22 mouse cellular contexts compared by ENCODE assay signal in genomic region chr14:41025594-41026284, GRCm38 (mm10). TPM values are rescaled to one million over a fixed set of nuclear protein-coding genes. Genes with fewer than 3 reads are reported as not detected.
DNase-seq lines count a peak whose midpoint lies in the region; ATAC-seq and TF ChIP-seq lines count a peak whose summit lies in the region.
"Had no signal": no experiment of that assay in that cellular context is flagged by ENCODE, and none has a peak within 500 bp of the region (broad histone marks: within the 10 kb centered on the region; RNA-seq: fewer than 3 reads in every experiment).

No protein-coding gene starts in this region.

- DNase-seq in heart, embryonic 10.5 days (ENCODE audit: low spot score) = no peak
- no peak for DNase-seq in heart, adult 2 months
- DNase-seq in c-Kit-positive CD71-positive TER-119-positive erythroid progenitor cells, embryonic 14.5 days (ENCODE audit: low spot score) = peak; percentile 75
- no peak for DNase-seq in frontal cortex, postnatal 25 days (ENCODE audit: low spot score in 2 of 2)
- no peak for DNase-seq in layer of hippocampus, postnatal 36 days
- no peak for DNase-seq in urinary bladder, postnatal 10 days (ENCODE audit: low spot score)
- DNase-seq: cerebellum, adult 11-12 months; kidney, postnatal 25 days; right cerebral cortex, postnatal 25 days had no signal

- no peaks in the 10 kb centered on the region for H3K79me2 ChIP-seq in heart, adult 2 months (replicated peaks; ENCODE audit: control insufficient read depth, insufficient read depth, low read length)

- peak; percentile 93 for ATAC-seq in liver, embryonic 12.5 days
- peak; percentile 66; the same call in 1 of the 2 replicates for ATAC-seq in stomach, embryonic 14.5 days (ENCODE audit: insufficient number of reproducible peaks, insufficient read depth, low FRiP score, low read depth)
- ATAC-seq: inflammation-experienced regulatory T-cells, adult 6 months; midbrain, embryonic 16.5 days had no signal

- peak overlapping the region; percentile 73 for H3K27ac ChIP-seq in heart, embryonic 10.5 days
- no peak overlapping the region for H3K27ac ChIP-seq in heart, adult 2 months
- peak overlapping the region; percentile 80 for H3K27ac ChIP-seq in liver, embryonic 12.5 days
- H3K27ac ChIP-seq in stomach, embryonic 14.5 days (ENCODE audit: low read length) = no peak overlapping the region
- H3K27ac ChIP-seq: embryonic facial prominence, embryonic 13.5 days had no signal

- H3K9ac ChIP-seq in heart, adult 2 months (ENCODE audit: low read depth, low read length) = no peak overlapping the region
- peak overlapping the region; percentile 59 for H3K9ac ChIP-seq in liver, embryonic 12.5 days
- H3K9ac ChIP-seq in stomach, embryonic 14.5 days (replicated peaks; ENCODE audit: low read depth, low read length) = no peak overlapping the region
- H3K9ac ChIP-seq: embryonic facial prominence, embryonic 13.5 days had no signal

- intact Hi-C loops in heart, adult 2 months (cut with DNase I) = no loop called here

- H3K4me3 ChIP-seq in heart, embryonic 10.5 days = 0 out of 2 replicates have a peak overlapping the region, but pooled peaks have one; percentile 8
- no peak overlapping the region for H3K4me3 ChIP-seq in heart, adult 2 months
- no peak overlapping the region; the same call in 1 of the 2 replicates for H3K4me3 ChIP-seq in liver, embryonic 12.5 days
- H3K4me3 ChIP-seq in stomach, embryonic 14.5 days (ENCODE audit: low read depth, low read length) = no peak overlapping the region
- H3K4me3 ChIP-seq: embryonic facial prominence, embryonic 13.5 days had no signal

- H3K36me3 ChIP-seq in heart, embryonic 10.5 days = no peaks in the 10 kb centered on the region
- H3K36me3 ChIP-seq in heart, adult 2 months (ENCODE audit: control insufficient read depth, insufficient read depth, low read length) = no peaks in the 10 kb centered on the region
- no peaks in the 10 kb centered on the region for H3K36me3 ChIP-seq in liver, embryonic 12.5 days
- H3K36me3 ChIP-seq in stomach, embryonic 14.5 days (ENCODE audit: control insufficient read depth, insufficient read depth, low read length) = no peaks in the 10 kb centered on the region
- H3K36me3 ChIP-seq: embryonic facial prominence, embryonic 13.5 days had no signal

- no peak for TF ChIP-seq POLR2A in heart, adult 2 months (IDR thresholded peaks at IDR 0.05; ENCODE audit: insufficient read depth, low read depth, low read length)

- H3K4me1 ChIP-seq in heart, embryonic 10.5 days = peaks cover 25% of the 10 kb centered on the region
- H3K4me1 ChIP-seq in heart, adult 2 months (ENCODE audit: control insufficient read depth, insufficient read depth, low read length) = no peaks in the 10 kb centered on the region
- peaks cover 41% of the 10 kb centered on the region for H3K4me1 ChIP-seq in liver, embryonic 12.5 days
- no peaks in the 10 kb centered on the region for H3K4me1 ChIP-seq in stomach, embryonic 14.5 days (ENCODE audit: control insufficient read depth, insufficient read depth, low read length)
- H3K4me1 ChIP-seq: embryonic facial prominence, embryonic 13.5 days had no signal

- WGBS in heart, embryonic 10.5 days = 35% methylated on average over 7 of the region's 7 CpGs
- 49% methylated on average over 7 of the region's 7 CpGs for WGBS in heart, adult 2 months
- WGBS in liver, embryonic 12.5 days (ENCODE audit: insufficient replicate concordance) = 30% methylated on average over 7 of the region's 7 CpGs
- WGBS in stomach, embryonic 14.5 days = 51% methylated on average over 7 of the region's 7 CpGs

- no peak for TF ChIP-seq EP300 in heart, adult 2 months (IDR thresholded peaks at IDR 0.05; ENCODE audit: insufficient read depth, low read depth, low read length)

- H3K4me2 ChIP-seq in liver, embryonic 12.5 days = peak overlapping the region; percentile 49
- no peak overlapping the region for H3K4me2 ChIP-seq in stomach, embryonic 14.5 days (replicated peaks; ENCODE audit: low read depth, low read length)
- H3K4me2 ChIP-seq: embryonic facial prominence, embryonic 13.5 days had no signal

- TF ChIP-seq CTCF in heart, adult 2 months (IDR thresholded peaks at IDR 0.05) = no peak

- H3K27me3 ChIP-seq in heart, embryonic 10.5 days (ENCODE audit: insufficient read depth, poor library complexity, severe bottlenecking) = no peaks in the 10 kb centered on the region
- no peaks in the 10 kb centered on the region for H3K27me3 ChIP-seq in heart, adult 2 months (ENCODE audit: control insufficient read depth, insufficient read depth, low read length)
- H3K27me3 ChIP-seq in liver, embryonic 12.5 days (replicated peaks) = no peaks in the 10 kb centered on the region
- H3K27me3 ChIP-seq in stomach, embryonic 14.5 days (ENCODE audit: control insufficient read depth, insufficient read depth, low read length) = no peaks in the 10 kb centered on the region
- H3K27me3 ChIP-seq: embryonic facial prominence, embryonic 13.5 days; Patski had no signal

- no peaks in the 10 kb centered on the region for H3K9me3 ChIP-seq in heart, embryonic 10.5 days
- no peaks in the 10 kb centered on the region for H3K9me3 ChIP-seq in liver, embryonic 12.5 days (replicated peaks)
- H3K9me3 ChIP-seq in stomach, embryonic 14.5 days (ENCODE audit: control insufficient read depth, low read depth, low read length) = no peaks in the 10 kb centered on the region
- H3K9me3 ChIP-seq: embryonic facial prominence, embryonic 13.5 days had no signal

RNA-seq across cellular contexts. Expression of gene Fam213a, which starts 12.2 kb away (rescaled TPM):
- polyA plus RNA-seq in heart, embryonic 10.5 days (2016; fragmentation: Nextera tagmentation; extraction: Ambion mirVana) = 76.8 and 81.5 TPM in 2 replicates
- total RNA-seq in heart, adult 2 months (2021) = 10 to 100 TPM; 27.1 to 32.4 TPM
- 13.5 and 16.6 TPM in 2 replicates for polyA plus RNA-seq in heart, adult 2 months (2012; rRNA removed)
- 77.7 and 79.0 TPM in 2 replicates for polyA plus RNA-seq in liver, embryonic 12.5 days (2016; fragmentation: Nextera tagmentation; extraction: Ambion mirVana)
- 42.7 and 45.8 TPM in 2 replicates for polyA plus RNA-seq in stomach, embryonic 14.5 days (2014; fragmentation: Nextera tagmentation; extraction: Ambion mirVana)
- 100 to 1,000 TPM; 150 to 165 TPM for total RNA-seq in layer of hippocampus, postnatal 36 days (2021)

RNA-seq across cellular contexts. Expression of gene Dydc2, which starts 43.3 kb away (rescaled TPM):
- 0.44 and 0.65 TPM in 2 replicates for polyA plus RNA-seq in heart, embryonic 10.5 days (2016; fragmentation: Nextera tagmentation; extraction: Ambion mirVana)
- total RNA-seq in heart, adult 2 months (2021) = not detected
- not detected in 2 replicates for polyA plus RNA-seq in heart, adult 2 months (2012; rRNA removed)
- polyA plus RNA-seq in liver, embryonic 12.5 days (2016; fragmentation: Nextera tagmentation; extraction: Ambion mirVana) = not detected in 2 replicates
- polyA plus RNA-seq in stomach, embryonic 14.5 days (2014; fragmentation: Nextera tagmentation; extraction: Ambion mirVana) = not detected in 2 replicates
- 1 to 10 TPM in 1 of 2 experiments, under 1 TPM in 1; 0.81 to 1.5 TPM for total RNA-seq in layer of hippocampus, postnatal 36 days (2021)
- total RNA-seq: liver, adult 2 months; megakaryocyte, adult 5-6 weeks had no signal
- polyA plus RNA-seq: embryonic facial prominence, embryonic 13.5 days; inflammation-experienced regulatory T-cells, adult 6 months; liver, adult 2 months had no signal

RNA-seq across cellular contexts. Expression of gene Dydc1, which starts 47.0 kb away (rescaled TPM):
- not detected in 2 replicates for polyA plus RNA-seq in heart, embryonic 10.5 days (2016; fragmentation: Nextera tagmentation; extraction: Ambion mirVana)
- total RNA-seq in heart, adult 2 months (2021) = not detected
- not detected in 2 replicates for polyA plus RNA-seq in heart, adult 2 months (2012; rRNA removed)
- not detected in 2 replicates for polyA plus RNA-seq in liver, embryonic 12.5 days (2016; fragmentation: Nextera tagmentation; extraction: Ambion mirVana)
- not detected in 2 replicates for polyA plus RNA-seq in stomach, embryonic 14.5 days (2014; fragmentation: Nextera tagmentation; extraction: Ambion mirVana)
- total RNA-seq in layer of hippocampus, postnatal 36 days (2021) = not detected
- total RNA-seq: layer of hippocampus, postnatal 14 days; left cerebral cortex, postnatal 25 days; liver, adult 2 months; megakaryocyte, adult 5-6 weeks had no signal
- polyA plus RNA-seq: embryonic facial prominence, embryonic 13.5 days; forebrain, embryonic 11.5 days; gonadal fat pad, adult 2 months; inflammation-experienced regulatory T-cells, adult 6 months; liver, adult 2 months; midbrain, embryonic 16.5 days; neural tube, embryonic 11.5 days; Patski had no signal

RNA-seq across cellular contexts. Expression of gene Tspan14, which starts 59.1 kb away (rescaled TPM):
- polyA plus RNA-seq in heart, embryonic 10.5 days (2016; fragmentation: Nextera tagmentation; extraction: Ambion mirVana) = 42.3 and 58.6 TPM in 2 replicates
- 10 to 100 TPM; 11.8 to 18.6 TPM for total RNA-seq in heart, adult 2 months (2021)
- polyA plus RNA-seq in heart, adult 2 months (2012; rRNA removed) = 25.7 and 26.4 TPM in 2 replicates
- polyA plus RNA-seq in liver, embryonic 12.5 days (2016; fragmentation: Nextera tagmentation; extraction: Ambion mirVana) = 44.5 and 44.6 TPM in 2 replicates
- polyA plus RNA-seq in stomach, embryonic 14.5 days (2014; fragmentation: Nextera tagmentation; extraction: Ambion mirVana) = 84.5 and 88.2 TPM in 2 replicates
- total RNA-seq in layer of hippocampus, postnatal 36 days (2021) = 10 to 100 TPM; 31.4 to 32.6 TPM

Comparison
In these comparisons a context has a peak if more than half of its experiments do, and no peak if none do; other contexts are left out.
1. H3K27ac ChIP-seq: peak in heart, embryonic 10.5 days (single experiment) and liver, embryonic 12.5 days (single experiment); none in heart, adult 2 months (single experiment) and stomach, embryonic 14.5 days (single experiment).